Mouse (Mus musculus) MN1 (cell line): ENCODE measurements around the gene Slc9b1.

Source experiments
- DNase-seq: peaks from one replicate; pipeline ENCODE4 v3.0.0-alpha.2; 2016; ENCODE audit warnings: low spot score

Slc9b1 gene

DNA sequence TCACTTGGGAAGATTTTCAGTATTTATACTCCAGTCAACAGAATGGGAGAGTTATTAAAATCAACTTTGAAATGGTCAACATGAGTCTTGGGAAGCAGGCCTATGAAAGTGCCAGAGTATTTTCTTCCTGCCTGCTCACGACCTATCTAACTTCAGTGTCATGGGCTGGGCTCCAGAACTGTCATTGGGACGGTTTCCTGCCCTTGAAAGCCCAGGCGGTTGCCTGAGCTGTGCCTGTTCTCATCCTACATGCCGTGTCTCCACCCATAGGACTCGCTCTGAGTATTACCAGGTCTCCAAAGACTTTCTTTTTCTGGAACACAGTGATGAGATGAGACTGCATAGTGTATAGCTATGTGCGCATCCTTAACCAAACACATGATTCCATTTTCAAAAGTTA is 45.4 kb downstream of the Slc9b1 start:
- no peak for DNase-seq

DNA sequence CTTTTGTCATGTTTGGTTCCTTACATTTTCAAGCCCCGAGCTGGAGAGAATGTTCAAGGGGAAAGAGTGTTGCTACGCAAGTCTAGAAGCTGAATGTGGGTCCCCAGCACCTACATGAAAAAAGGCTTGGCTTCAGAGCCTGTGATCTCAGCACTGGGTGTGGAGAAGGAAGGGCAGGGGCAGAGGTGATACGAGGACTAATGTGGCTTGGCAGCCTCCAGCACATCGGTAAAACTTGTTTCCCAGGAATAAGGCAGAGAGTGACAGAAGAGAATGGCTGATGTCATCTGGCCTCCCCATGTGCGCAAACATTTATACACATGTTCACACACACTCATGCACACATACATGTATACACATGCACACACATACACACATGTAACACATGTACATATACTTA is 47.3 kb downstream of the Slc9b1 start:
- DNase-seq, result no peak

DNA sequence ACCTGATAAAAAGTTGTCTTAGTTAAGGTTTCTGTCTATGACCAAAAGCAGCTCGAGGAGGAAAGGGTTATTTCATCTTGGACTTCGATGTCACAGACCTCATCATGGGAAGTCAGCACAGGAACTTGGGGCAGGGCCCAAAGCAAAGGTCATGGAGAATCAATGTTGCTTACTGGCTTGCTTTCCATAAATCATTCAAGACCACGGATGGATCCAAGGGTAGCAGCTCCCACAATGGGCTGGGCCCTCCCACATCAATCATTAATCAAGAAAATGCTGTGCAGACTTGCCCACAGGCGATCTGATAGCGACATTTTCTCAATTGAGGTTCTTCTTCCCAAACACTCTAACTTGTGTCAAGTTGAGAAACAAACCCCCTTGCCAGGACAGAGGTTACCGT is 48.3 kb downstream of the Slc9b1 start:
- no peak for DNase-seq

DNA sequence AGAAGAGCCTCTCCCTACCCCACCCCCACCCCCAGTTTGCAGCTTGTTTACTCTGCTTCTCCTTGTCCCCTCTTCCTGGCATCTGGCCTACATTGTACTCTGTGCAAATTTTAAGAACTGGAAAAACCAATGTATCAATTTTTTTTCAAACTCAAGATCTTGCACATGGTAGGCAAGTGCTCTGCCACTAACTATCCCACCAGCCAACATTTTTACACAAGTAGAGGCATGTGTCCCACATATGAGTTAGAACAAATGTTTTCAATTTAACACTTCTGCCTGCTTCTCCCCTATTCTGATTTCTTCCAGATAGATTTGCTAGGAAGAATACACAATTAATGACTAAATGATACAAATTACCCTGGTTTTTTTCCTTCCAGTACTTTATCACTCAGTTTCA is 49.3 kb downstream of the Slc9b1 start:
- no peak for DNase-seq

DNA sequence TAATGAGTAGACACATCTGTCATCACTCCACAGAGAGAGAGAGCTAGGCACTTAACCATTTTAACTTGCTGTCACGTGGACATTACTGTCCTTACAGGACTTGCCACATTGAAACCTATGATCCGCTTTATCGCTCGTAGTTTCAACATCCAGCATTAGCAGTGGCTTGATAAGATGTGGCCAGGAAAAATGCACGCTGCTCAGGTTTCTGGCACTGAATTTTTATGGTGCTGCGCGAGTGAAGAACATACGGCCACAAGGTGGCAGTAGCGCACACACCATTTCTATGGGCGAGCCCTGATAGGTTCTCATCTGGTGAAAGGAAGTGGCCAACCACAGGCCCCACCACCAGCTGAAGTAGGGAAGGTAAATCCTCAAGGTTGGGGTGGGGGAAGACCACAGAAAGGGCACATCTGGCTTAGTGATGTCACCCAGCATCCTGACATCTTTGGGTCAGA is 54.4 kb downstream of the Slc9b1 start:
- peak; percentile 80 for DNase-seq

DNA sequence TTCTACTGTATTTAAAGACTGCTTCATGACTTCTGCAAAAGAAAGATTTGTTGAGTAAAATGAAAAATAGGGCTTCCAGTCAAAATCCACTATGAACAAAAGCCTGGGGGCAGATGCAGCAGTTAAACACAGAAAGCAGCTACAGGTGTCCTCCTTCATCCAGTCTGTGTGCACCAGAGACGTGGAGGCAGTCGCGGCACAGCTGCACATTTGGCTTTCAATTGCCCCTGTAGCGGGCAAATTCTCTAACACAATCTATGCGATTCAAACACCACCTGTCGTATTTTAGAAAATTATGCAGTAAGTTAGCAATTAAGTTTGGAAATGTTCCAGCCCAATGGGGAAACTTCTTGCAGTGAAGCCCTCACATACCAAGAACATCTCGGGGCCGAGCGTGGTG is 55.4 kb downstream of the Slc9b1 start:
- no peak for DNase-seq

DNA sequence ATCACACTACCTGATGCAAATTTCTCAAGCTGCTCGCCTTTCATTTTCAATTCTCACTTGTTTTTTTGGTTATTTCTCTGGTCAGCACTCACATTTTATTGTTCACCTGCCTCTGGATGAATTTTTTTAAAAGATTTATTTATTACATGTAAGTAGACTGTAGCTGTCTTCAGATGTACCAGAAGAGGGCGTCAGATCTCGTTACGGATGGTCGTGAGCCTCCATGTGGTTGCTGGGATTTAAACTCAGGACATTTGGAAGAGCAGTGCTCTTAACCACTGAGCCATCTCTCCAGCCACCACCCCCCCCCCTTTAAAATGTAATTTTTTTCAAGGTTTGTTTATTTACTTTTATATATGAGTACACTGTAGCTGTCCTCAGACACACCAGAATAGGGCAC is 56.0 kb downstream of the Slc9b1 start:
- no peak for DNase-seq

DNA sequence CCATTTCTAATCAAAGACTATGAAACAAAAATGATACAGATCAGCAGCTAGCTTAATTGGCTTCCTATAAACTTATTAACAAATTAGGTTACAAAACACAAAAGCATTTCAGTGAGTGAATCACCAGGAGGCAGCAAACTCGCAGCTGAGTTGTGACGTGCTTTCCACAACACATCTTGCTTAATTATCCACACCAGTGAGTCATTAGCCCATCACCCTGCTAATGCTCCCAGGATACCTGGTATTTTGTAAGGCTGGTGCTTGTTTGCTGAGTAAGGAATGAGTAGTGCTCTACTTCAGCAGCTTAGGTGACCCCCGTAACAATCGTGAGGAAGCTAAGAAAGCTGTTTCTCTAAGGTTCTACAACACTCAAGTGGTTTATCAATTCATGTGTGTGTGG is 56.8 kb downstream of the Slc9b1 start:
- DNase-seq, result peak; percentile 62

DNA sequence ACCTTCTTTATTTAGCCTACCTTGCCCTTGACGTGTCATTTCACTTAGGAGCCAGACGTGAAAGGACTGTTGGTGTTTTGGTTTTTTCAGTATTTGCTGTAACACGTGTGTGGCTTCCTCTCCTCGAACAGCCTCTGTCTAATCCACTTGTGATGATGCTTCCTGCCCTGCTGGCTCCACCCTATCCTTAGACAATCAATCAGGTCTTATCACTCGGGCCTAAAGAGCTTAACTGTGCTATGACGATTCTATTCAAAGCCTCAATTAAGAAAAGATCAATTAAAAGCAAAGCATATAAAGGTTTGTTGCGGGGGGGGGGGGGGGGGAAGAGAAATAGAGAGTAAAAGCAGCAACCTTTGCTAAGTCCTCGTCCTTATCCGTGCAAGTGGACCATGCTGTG is 59.5 kb downstream of the Slc9b1 start:
- DNase-seq, result no peak

DNA sequence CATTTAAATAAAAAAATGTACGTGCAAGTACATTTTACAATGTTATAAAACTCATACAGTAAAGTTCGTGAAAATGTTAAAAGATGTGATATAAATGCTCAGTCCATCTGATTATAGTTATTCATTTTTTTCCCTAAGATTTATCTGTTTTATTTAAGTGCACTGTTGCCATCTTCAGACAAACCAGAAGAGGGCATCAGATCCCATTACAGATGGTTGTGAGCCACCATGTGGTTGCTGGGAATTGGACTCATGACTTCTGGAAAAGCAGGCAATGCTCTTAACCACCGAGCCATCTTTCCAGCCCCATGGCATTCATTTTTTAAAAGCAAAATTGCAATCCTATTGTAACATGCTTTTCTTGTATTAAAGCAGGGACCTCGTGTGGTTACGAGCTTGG is 61.4 kb downstream of the Slc9b1 start:
- DNase-seq, result no peak

DNA sequence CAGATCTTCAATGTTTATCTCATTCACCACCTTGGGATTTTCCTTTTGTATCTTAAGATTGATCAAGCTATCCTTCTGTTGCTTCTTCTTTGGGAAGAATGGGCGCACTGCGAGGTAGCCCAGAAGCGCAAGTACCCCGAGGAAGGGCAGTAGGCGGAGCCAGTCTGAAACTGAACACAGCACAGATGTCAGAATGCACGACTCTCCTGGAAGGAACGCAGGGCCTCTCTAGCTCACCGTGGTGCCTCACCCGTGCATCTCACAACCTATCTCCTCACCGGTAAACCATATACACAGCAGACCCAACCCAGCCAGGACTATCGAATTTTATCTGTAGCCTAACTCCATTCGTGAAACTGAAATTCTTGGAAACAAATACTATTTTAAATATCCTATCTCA is 63.2 kb downstream of the Slc9b1 start:
- DNase-seq, result no peak

DNA sequence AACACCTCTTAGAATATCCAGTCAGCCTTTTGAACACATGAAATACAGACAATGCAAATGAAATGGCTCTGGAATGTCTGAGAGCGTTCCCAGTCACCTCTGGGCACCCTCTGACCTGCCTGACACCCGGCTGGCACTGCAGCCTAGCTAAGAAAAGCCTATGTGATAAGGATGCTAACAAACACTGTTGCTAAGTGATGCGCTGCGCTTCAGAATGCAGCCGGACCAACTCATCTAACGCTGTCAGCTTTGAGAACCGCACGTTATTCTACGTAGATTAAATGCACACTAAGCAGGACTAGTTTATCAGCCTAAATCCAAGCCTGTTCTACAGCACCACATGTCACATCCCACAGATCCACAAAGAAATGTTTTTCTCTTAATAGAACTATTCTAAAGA is 64.0 kb downstream of the Slc9b1 start:
- no peak for DNase-seq

DNA sequence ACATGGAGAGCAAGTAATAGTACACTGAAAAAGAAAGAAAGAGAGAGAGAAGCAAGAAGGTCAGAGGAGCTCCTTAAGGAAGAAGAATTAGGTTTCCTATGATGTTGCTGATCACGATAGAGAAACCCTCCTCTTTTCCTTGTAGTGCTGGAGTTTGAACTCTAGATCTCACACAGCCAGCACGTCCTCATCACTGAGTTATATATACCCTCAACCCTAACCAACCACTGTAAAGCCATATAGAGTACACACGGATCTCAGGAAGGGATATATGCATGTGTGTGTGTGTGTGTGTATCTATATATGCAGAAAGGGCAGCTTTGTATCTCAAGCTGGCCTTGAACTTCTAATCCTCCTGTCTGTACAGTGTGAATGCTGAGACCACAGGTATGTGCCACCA is 69.4 kb downstream of the Slc9b1 start:
- no peak for DNase-seq

DNA sequence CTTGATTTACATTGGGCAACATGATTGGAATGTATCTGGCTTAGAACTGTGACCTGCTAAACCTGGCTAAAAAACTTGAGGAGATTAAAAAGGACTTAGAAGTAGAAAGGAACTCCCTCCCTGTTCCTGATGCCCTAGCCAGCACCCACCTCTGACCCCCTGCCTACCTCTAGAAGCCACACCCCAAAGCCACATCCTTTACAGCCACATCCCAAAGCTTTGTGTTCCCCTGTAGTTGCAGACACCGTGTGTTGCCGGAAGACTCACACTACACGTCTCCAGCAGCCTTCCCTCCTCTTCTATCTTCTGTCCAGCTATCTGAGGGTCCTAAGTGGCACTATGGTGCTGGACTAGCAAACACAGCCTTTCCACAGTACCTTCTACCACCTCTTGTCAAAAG is 70.0 kb downstream of the Slc9b1 start:
- DNase-seq, result no peak

DNA sequence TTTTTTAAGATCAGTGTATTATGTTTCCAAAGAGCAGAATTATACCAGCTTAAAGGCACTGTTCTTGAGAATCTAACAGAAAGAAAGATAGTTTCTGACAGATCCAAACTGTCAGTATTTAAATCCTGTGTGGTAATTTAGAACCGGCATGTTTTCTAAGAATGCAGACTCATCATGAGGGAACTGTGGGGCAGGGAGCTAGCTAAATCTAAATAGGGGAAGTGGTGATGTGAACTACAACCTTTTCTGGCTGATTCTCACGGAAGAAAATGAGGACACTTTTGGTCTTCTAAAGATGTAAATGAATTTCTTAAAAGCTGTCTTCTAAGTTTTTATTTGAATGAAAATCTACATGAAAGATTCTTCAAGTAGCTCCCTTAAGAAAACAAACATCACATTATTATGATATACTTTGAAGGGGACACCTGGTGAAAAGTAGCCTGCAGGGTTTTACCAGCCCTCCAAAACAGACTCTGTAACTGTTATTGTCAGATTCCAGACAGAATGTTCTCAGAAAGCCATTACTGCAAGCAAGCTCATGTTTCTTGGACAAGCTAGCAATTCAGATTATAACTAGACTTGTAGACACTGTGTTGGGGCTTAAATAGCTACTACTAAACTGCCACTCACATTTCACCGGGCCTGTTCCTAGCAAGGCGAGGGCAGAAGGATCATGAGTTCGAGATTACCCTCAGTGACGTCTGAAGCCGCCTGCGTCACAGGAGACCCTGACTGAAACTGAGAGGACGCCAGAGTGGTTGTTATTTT is 72.9 kb downstream of the Slc9b1 start:
- no peak for DNase-seq

DNA sequence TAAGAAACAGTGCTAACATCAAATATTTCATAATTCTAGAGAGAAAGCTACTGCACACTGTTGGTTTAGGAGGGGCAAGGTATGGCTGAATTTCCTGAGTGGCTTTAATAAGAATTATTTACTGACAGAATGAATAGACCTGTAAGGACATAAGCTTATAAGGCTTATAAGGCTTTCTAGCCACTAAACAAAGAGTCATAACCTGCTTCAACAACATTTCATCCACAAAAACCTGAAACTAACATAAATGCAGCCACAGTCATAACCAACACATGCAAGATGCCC is 73.4 kb downstream of the Slc9b1 start:
- DNase-seq, result no peak

DNA sequence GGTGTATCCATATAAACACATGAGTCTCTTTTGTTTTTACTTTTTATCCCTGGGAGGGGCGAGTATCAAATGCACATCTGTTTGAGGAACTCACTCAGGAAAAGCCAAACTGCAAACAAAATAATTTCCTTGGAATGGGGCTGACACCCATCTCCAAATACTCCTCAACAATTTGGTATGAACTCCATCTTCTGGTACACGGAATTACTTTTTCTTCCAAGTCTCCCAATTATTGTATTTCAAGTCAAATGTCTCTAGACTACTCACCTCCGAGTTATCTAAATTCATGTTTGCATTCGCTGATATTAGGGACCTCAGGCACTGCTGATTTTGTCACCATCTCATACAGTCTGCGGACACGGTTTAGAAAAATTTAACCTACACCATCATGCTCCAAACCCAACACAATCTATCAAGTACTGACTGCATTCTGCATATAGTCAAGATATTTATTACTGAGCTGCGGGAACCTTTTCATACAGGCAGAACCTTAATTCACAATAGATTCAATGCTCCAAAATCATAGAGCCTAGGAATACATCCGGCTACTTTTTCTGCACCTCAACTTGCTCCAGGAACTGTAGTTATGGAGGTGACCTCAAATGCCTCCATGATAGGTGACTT is 74.5 kb downstream of the Slc9b1 start:
- DNase-seq, result no peak

DNA sequence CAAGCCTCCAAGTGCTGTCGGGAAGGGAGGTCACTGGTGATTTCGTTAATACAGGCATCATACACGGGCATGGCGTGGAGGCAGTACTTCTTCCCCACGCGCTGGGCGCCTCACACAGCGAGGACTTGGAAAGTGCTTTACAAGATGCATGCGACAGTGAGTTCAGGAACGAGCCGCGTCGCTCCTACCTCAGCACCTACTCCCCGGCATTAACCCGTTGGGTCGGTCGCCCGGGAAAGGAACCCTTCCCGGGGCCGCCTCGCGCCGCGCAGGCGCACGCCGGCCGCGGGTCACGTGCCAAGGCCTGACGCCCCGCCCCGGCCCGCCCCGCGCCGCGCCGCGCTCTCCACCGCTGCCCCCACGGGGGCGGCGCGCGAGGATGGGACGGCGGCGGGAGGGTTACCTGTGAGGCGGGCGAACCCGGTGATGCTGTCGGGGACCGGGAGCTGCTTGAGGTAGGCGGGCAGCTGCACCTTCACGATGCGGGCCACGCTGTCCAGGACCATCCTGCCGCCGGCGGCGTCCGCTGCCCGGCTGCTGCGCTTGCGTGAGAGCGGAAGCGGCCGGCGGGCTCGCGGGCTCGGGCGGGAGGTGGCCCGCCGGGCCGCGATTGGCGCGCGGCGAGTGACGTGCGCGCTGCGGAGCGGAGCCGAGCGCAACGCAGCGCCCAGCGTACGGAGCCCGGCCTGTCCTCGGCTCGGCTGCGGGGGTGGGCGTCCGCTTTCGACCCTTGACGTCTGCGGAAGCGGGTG is 75.2 kb downstream of the Slc9b1 start:
- peak; percentile 90 for DNase-seq

DNA sequence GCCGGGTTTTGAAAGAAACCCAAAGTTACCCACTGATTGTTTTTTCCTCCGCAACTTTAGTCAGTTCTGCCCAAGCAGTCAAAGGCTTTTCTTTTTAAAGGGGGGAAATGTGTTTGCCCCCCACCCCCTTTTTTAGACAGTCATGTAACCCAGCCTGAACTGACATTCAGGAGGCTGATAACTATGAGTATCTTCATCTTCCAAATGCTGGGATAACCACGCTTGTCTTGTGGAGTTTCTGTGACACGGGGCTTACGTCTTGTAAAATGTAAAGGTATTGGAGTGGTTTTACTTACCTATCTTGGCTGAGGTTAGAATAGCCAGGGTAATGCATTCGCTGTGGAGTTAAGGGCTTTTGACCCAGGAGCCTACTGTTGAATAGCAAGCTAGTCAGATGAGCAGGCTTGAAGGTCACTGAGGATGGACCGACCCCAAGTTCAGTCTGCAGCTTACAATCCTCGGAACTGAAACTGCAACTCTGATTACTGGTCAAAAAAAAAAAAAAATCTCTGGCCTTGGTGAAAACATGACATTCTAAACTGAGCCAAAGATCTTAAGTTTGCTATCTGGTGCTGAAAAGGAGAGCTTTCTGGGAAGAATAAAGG is 75.9 kb downstream of the Slc9b1 start, which contains the start of gene Cisd2:
Gene Cisd2 (minus strand): TSS at position 318 of the 605 bp plus-strand sequence.
- DNase-seq, result no peak

DNA sequence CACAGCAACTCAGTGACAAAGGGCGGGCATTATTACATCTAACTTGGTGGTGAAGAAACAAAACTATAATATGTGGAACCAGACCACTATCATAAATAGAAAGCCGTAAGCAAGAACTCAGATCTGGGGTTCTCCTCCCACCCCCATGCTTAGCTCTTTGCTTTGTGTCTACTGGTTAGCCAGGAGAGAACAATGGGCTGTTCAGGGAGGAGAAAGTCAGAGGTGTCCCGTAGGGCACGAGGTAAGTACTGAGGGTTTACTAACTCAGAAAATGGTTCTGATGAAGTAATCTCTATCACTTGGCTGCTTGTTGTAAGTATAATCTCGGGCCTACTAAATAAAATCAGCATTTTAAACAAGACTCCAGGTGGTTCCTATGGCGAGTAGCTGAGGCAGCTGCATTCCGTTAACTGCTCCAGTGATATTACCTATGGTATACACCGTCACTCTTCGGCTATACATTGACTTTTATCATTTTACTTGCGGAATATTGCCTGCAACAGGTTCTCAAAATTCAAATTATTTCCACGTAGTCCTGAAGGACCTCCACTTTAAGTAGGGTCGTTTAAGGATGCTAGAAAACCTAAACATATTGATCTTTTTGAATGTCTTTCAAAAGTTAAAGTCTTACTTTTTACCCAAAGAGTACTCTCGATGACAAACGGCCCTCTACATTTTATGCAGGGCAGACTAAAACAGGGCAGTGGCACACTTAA is 89.2 kb downstream of the Slc9b1 start:
- DNase-seq, result no peak

DNA sequence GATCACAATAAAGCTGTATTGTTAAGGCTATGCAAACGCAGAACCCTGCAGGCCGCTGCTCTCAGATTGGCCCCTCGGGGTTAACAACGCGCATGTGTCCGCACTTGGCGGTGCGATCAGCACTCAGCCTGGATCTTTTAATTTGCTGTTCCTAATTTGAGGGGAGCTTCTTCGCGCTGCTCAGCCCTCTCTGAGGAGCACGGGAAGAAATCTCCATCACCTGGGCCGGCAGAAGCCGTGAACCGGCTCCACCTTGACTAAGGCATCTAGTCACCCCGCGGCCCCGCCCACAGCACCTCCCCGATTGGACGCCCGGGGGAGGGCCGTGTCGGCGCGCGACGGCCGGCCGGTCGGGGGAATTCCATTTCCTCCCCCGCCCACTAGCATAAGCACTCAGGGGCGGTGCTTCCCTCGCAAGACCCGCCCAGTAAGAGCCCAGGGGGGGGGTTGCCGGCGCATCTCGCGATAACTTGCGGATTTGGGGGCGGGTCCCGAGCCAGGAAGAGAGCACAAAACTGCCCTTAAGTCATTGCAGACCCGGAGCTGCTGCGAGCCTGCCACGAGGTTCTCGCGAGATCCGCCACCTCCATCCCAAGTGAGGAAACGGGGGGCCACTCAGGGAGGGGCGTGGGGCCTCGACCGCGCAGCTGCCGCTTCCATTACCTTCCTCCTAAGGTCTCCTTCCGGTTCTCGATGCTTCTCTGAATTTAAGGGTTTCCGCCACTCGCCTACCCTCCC is 90.1 kb downstream of the Slc9b1 start, which contains the start of gene Ube2d3:
Gene Ube2d3 (plus strand): TSS at position 392 of the 738 bp plus-strand sequence.
- peak; percentile 98 for DNase-seq
